Comparison of ENCODE assay signal across 8 mouse cellular contexts in genomic region chr11:54522529-54523430, GRCm38 (mm10). TPM values are rescaled to one million over a fixed set of nuclear protein-coding genes. Genes with fewer than 3 reads are reported as not detected.
DNase-seq lines count a peak whose midpoint lies in the region; ATAC-seq lines count a peak whose summit lies in the region.

Gene Rapgef6 (plus strand): TSS chr11:54522847.

- peak; percentile 96 for ATAC-seq in erythroblast, adult 5-6 weeks (replicated peaks; ENCODE audit: low FRiP score, poor library complexity, severe bottlenecking)
- peak; percentile 97 for ATAC-seq in kidney, embryonic 15.5 days (replicated peaks; ENCODE audit: low FRiP score)
- ATAC-seq in monocyte, adult 5-6 weeks (replicated peaks; ENCODE audit: insufficient number of reproducible peaks, low FRiP score, low TSS enrichment, poor library complexity, severe bottlenecking), result peak; percentile 97

- no peaks in the 10 kb centered on the region for H3K36me3 ChIP-seq in heart, embryonic 10.5 days
- H3K36me3 ChIP-seq in kidney, embryonic 15.5 days, result no peaks in the 10 kb centered on the region

- peak within 1 kb of the TSS; percentile 64 for H3K4me2 ChIP-seq in kidney, embryonic 15.5 days

- WGBS in heart, embryonic 10.5 days, result under 1% methylated on average over 73 of the region's 73 CpGs
- under 1% methylated on average over 73 of the region's 73 CpGs for WGBS in kidney, embryonic 15.5 days

- H3K4me3 ChIP-seq in heart, embryonic 10.5 days, result peak within 1 kb of the TSS; percentile 81
- H3K4me3 ChIP-seq in kidney, embryonic 15.5 days (replicated peaks), result peak within 1 kb of the TSS; percentile 92

- H3K27ac ChIP-seq in heart, embryonic 10.5 days, result peak within 1 kb of the TSS; percentile 96
- H3K27ac ChIP-seq in kidney, embryonic 15.5 days, result peak within 1 kb of the TSS; percentile 97

- H3K9me3 ChIP-seq in heart, embryonic 10.5 days, result no peaks in the 10 kb centered on the region
- H3K9me3 ChIP-seq in kidney, embryonic 15.5 days (replicated peaks), result no peaks in the 10 kb centered on the region

- H3K9ac ChIP-seq in kidney, embryonic 15.5 days, result peak within 1 kb of the TSS; percentile 94

- H3K4me1 ChIP-seq in heart, embryonic 10.5 days, result peaks cover 29% of the 10 kb centered on the region
- peaks cover 21% of the 10 kb centered on the region for H3K4me1 ChIP-seq in kidney, embryonic 15.5 days

- H3K27me3 ChIP-seq in heart, embryonic 10.5 days (ENCODE audit: insufficient read depth, poor library complexity, severe bottlenecking), result no peaks in the 10 kb centered on the region
- no peaks in the 10 kb centered on the region for H3K27me3 ChIP-seq in kidney, embryonic 15.5 days

- DNase-seq in B cell, adult 2 months, result peak; percentile 100
- DNase-seq in brain, adult 2 months (ENCODE audit: low read depth, low spot score), result peak; percentile 99
- peak; percentile 99 for DNase-seq in heart, embryonic 10.5 days (ENCODE audit: low spot score)
- peak; percentile 99 for DNase-seq in liver
- DNase-seq in spleen, postnatal 4 days (ENCODE audit: low spot score in 2 of 2), result peak; percentile 99

RNA-seq across cellular contexts. Expression of gene Rapgef6, which starts in this region (rescaled TPM):
- total RNA-seq in erythroblast, adult 5-6 weeks (2015; ENCODE audit: low replicate concordance), result 33.0 and 41.2 TPM in 2 replicates
- 47.5 and 58.5 TPM in 2 replicates for total RNA-seq in erythroblast, adult 5-6 weeks (2017; ENCODE audit: low replicate concordance)
- polyA plus RNA-seq in heart, embryonic 10.5 days (2016; fragmentation: Nextera tagmentation; extraction: Ambion mirVana), result 26.3 and 26.6 TPM in 2 replicates
- polyA plus RNA-seq in kidney, embryonic 15.5 days (2015; fragmentation: Nextera tagmentation; extraction: Ambion mirVana), result 34.2 and 34.7 TPM in 2 replicates
- 75.1 to 97.7 TPM (median 92.9 TPM) in 3 replicates for total RNA-seq in monocyte, adult 5-6 weeks (2017)

Comparison
In these comparisons a context has a peak if more than half of its experiments do, and no peak if none do; other contexts are left out.
1. Peak in every context shown above with its lines: DNase-seq, ATAC-seq, H3K4me3 ChIP-seq and H3K27ac ChIP-seq.